Mouse (Mus musculus): ENCODE measurements around the gene Arhgdia.

Arhgdia gene

GRCm38 (mm10) chr11:120549986-120550809 lies 31.2 kb downstream of the Arhgdia start:
- peak; percentile 54 for DNase-seq

DNA sequence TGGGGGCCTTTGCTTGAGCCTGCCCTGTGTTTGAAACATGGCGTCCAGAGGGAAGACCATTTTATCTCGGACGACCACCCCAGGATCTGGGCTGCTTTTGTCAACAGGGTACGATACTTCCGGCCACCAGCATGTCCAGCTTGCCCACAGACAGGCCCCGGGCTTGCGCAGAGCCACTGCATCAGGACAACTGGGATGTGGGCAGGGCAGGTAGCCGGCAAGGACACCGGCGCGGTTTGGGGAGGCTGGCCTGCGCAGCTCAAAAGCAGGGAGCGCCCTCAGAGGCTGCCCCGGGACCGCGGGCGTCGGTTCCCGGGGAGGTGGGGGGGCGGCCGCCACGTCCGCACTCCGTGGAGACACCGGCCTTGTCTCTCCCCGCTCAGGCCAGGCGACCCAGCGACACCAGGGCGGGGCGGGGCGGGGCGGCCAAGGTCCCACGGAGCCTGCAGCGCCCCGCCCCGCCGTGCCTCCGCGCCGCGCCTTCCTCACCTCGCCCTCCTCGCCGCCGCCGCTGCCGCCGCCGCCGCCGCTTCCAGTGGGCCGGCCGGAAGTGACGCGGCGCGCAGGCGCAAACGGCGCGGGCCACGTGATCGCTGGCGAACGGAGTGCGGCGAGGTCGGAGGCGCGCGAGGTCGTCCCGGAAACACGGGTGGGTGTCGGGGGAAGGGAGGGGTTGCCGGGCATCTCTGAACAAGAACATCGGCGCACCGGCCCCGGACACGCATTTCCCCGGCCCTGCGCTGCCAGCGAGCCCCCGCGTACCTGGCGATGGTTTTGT lies 32.1 kb downstream of the Arhgdia start, which contains the start of gene Mcrip1:
TSS of gene Mcrip1 (minus strand) at position 560 of the 778 bp plus-strand sequence.
- DNase-seq = peak; percentile 89

DNA sequence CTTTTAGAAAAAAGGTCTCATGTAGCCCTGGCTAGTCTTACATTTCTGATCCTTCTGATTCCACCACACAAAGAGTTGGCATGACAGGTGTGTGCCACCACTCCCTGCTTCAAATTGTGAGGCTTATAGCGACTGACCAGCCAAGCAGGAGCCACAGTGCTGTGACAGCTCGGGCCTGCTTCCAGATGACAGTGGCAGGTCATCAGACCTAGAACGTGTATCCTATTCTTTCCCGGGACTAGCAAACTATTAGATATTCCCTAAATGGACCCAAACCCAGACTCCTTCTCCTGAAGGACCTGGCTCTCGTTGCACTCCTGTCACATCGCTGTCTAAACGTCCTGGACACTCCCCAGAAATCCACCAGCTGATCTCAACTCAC lies 32.6 kb downstream of the Arhgdia start:
- no peak for DNase-seq

GRCm38 (mm10) chr11:120548214-120548613 lies 33.2 kb downstream of the Arhgdia start:
- DNase-seq = no peak

- DNase-seq = no peak
These were observed 34.0 kb downstream of the Arhgdia start for GRCm38 (mm10) chr11:120547469-120547868.

- DNase-seq = no peak
These were observed 35.5 kb downstream of the Arhgdia start for GRCm38 (mm10) chr11:120545964-120546363.

DNA sequence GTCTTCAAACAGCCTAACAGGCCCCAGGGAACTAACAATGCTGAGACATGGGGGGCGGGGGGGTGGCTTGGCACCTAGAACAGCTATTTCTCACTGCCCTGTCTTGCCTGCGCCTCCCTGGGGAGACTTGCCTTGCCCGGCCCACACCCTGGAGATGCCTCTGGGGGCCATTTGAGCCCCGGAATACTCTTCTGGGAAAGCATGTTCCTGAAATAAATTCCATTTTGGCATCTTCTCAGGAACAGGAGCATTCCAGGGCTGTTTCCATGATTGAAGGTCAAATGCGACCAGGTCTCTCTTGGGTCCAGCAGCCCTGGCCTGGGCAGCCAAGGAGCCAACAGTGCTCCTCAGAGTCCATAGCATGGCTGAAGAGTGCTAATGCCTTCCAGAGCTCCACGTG lies 39.0 kb downstream of the Arhgdia start:
- no peak for DNase-seq

DNA sequence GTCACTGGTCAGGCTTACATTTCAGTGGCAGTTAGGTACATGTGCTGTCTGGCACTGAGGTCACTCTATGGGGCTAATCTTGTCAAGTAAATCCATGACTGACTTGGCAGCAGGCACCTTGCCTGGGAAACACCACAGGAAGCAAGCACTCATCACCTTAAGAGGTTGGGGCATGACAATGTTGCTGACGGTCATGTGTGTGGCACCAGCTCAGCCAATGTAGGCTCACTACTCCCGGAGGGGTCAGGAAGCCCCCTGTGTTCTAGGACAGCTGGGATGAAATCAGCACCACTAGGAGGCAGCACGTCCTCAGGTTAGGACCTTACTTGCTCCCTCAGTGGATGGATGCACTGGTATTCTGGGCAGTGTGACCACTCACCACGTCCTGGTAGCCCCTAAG lies 39.5 kb downstream of the Arhgdia start:
- no peak for DNase-seq

GRCm38 (mm10) chr11:120539285-120540014 lies 42.0 kb downstream of the Arhgdia start:
- no peak for DNase-seq

DNA sequence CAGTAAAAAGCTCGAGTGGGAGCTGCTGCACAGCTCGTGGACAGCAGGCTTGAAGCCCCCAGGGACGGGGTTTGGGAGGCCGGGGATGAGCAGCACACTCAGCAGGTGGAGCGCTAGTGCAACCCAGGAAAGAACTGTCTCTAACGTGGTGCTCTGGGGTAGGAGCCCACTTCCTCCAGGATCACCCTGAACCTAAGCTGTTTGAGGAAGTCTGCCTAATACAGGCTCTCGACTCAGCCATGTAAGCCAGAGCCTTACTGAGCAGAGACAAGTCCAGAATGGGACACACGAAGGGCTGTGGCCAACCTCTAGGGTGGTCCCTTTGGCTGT lies 42.5 kb downstream of the Arhgdia start:
- no peak for DNase-seq

- peak; percentile 90 for DNase-seq
These were observed 42.9 kb downstream of the Arhgdia start for GRCm38 (mm10) chr11:120538485-120538884.

DNA sequence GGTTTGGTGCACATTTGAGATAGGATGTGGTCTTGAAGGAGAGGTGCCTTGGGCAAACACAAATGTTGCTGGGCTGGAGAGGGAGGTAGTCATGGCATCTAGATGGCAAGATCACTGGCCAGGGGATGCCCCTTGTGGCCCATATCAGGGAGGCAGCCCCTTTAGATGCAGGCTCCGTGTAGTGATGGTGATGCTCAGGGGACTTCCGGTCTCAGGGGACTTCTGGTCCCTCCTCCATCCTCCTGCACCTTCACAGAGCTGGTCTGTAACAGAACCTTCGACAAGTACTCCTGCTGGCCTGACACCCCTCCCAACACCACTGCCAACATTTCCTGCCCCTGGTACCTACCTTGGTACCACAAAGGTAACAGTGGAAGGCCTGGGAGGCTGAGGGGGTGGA lies 45.6 kb downstream of the Arhgdia start:
- DNase-seq = no peak

DNA sequence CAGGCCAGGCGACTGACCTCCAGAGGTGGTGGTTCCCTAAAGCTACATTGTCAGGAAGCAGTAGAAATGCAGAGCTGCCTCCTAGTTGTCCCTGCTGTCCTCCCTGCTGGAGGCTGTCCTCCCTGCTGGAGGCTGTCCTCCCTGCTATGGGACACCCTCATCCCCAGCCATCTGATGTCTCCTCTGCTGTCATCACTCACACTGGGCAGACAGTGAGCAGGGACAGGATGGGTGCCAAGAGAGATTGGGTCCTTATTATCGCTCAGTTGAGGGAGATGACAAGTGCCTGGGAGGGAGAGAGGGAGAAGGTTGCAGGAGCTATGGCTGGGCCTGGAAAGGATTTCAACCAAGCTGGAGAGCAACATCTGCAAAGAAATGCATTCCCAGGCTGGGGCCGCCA lies 46.3 kb downstream of the Arhgdia start:
- DNase-seq = no peak

DNA sequence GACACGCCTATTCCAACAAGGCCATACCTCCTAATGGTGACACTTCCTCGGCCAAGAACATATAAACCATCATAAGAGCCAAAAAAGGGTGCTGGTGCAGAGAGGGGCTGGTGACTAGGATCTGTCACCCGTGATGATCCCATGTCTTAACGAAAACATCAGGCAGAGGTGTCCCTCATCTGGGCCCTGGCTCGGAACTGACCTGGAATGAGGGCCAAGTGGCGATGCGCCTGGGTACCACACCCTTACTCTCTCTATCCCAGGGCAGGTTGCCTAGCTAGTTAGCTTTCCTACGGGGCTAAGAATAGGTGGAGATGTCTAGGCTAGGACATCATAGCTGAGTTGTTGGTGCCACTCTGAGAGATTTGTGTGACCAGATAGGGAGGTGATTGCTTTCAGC lies 47.3 kb downstream of the Arhgdia start:
- no peak for DNase-seq

DNA sequence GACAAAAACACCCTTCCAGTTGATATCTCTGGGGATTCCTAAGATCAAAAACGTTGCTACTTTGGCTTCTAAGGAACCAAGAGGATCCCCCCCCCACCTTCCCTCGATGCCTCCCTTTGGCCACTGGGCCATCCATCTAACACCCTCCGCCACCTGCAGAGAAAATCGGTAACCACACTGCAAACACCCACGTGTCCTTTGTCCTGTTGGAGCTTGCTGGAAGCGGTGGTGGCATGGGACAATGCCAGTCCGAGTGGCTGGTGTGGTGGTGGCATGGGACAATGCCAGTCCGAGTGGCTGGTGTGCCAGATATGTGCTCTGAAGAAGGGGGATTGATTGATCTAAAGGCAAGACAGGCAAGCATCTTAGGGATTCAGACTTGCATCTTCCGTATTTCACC lies 49.8 kb downstream of the Arhgdia start:
- no peak for DNase-seq

- DNase-seq = no peak
These were observed 51.1 kb downstream of the Arhgdia start, which contains the start of gene Gcgr for GRCm38 (mm10) chr11:120530085-120530964. Gene Gcgr, plus strand, starts transcription at chr11:120530699.

DNA sequence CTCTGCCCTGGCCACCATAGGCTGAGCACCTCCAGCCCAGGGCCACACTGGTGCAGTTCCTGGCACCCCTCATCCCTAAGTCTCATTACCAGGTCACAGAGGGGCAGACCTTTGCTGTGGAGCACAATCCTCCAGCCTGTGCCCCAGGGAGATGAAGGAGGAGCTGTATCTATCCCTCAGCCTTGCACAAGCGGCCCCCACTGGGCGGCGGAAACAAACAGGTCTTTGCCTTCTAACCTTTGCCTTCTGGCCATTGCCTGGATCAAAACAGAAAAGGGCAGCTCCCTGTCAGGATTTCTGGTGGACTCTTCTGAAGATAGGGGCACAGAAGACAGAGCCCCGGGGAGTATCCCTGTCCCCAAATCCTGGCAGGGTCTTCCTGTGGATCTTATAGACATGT lies 52.5 kb downstream of the Arhgdia start:
- DNase-seq = no peak
